Comparison of ENCODE assay signal across 8 mouse cellular contexts in genomic region chr2:102867396-102868088, GRCm38 (mm10). TPM values are rescaled to one million over a fixed set of nuclear protein-coding genes. Genes with fewer than 3 reads are reported as not detected.
A peak's percentile ranks its signal among the peaks of the same experiment; 100 is the strongest.
DNase-seq lines count a peak whose midpoint lies in the region; ATAC-seq and TF ChIP-seq lines count a peak whose summit lies in the region.

No protein-coding gene starts in this region.

- peak; percentile 36 for DNase-seq in kidney, postnatal 0 days (ENCODE audit: low spot score)
- no peak for DNase-seq in kidney, adult 8-10 months
- peak; percentile 35 for DNase-seq in c-Kit-positive CD71-negative TER-119-negative erythroid progenitor cells, embryonic 14.5 days (ENCODE audit: low read depth)
- peak; percentile 21 for DNase-seq in stomach, postnatal 0 days (ENCODE audit: low spot score)
- DNase-seq in gastrocnemius, postnatal 4 days (ENCODE audit: low spot score in 2 of 2), result no peak
- no peak for DNase-seq in yolk sac, embryonic 10.5 days (ENCODE audit: low spot score)
- DNase-seq in layer of hippocampus, adult 18-20 months (ENCODE audit: low spot score in 2 of 2), result no peak

- no peak overlapping the region for H3K9ac ChIP-seq in kidney, postnatal 0 days (ENCODE audit: low read depth, low read length)
- peak overlapping the region; percentile 56 for H3K9ac ChIP-seq in liver, embryonic 12.5 days
- H3K9ac ChIP-seq in stomach, postnatal 0 days (ENCODE audit: low read length), result no peak overlapping the region

- TF ChIP-seq EP300 in stomach, postnatal 0 days (optimal IDR thresholded peaks at IDR 0.05), result no peak

- no peak for TF ChIP-seq CTCF in kidney, postnatal 0 days (IDR thresholded peaks at IDR 0.05; ENCODE audit: low read depth)
- no peak for TF ChIP-seq CTCF in stomach, postnatal 0 days (IDR thresholded peaks at IDR 0.05; ENCODE audit: low read depth)

- no peak for ATAC-seq in kidney, postnatal 0 days (replicated peaks; ENCODE audit: low FRiP score, low read depth)
- ATAC-seq in liver, embryonic 12.5 days, result peak; percentile 74
- no peak for ATAC-seq in stomach, postnatal 0 days (ENCODE audit: low FRiP score, low TSS enrichment)

- H3K9me3 ChIP-seq in kidney, postnatal 0 days (replicated peaks; ENCODE audit: low read length), result no peaks in the 10 kb centered on the region
- H3K9me3 ChIP-seq in liver, embryonic 12.5 days (replicated peaks), result no peaks in the 10 kb centered on the region
- H3K9me3 ChIP-seq in stomach, postnatal 0 days (ENCODE audit: control insufficient read depth, low read length), result no peaks in the 10 kb centered on the region

- H3K4me3 ChIP-seq in kidney, postnatal 0 days (replicated peaks; ENCODE audit: low read depth, low read length), result no peak overlapping the region
- H3K4me3 ChIP-seq in liver, embryonic 12.5 days, result peak overlapping the region; percentile 32
- H3K4me3 ChIP-seq in stomach, postnatal 0 days (ENCODE audit: low read depth, low read length), result no peak overlapping the region

- H3K4me2 ChIP-seq in kidney, postnatal 0 days (ENCODE audit: low read length), result no peak overlapping the region
- peak overlapping the region; percentile 67 for H3K4me2 ChIP-seq in liver, embryonic 12.5 days
- H3K4me2 ChIP-seq in stomach, postnatal 0 days (replicated peaks; ENCODE audit: low read depth), result no peak overlapping the region

- 47% methylated on average over 6 of the region's 6 CpGs for WGBS in kidney, postnatal 0 days
- 5% methylated on average over 6 of the region's 6 CpGs for WGBS in liver, embryonic 12.5 days (ENCODE audit: insufficient replicate concordance)
- 53% methylated on average over 6 of the region's 6 CpGs for WGBS in stomach, postnatal 0 days

- no peaks in the 10 kb centered on the region for H3K36me3 ChIP-seq in kidney, postnatal 0 days (ENCODE audit: insufficient read depth, low read length)
- H3K36me3 ChIP-seq in liver, embryonic 12.5 days, result peaks cover 12% of the 10 kb centered on the region
- H3K36me3 ChIP-seq in stomach, postnatal 0 days (ENCODE audit: control insufficient read depth, insufficient read depth, low read length), result no peaks in the 10 kb centered on the region

- no peaks in the 10 kb centered on the region for H3K27me3 ChIP-seq in kidney, postnatal 0 days (ENCODE audit: insufficient read depth, low read length)
- no peaks in the 10 kb centered on the region for H3K27me3 ChIP-seq in liver, embryonic 12.5 days (replicated peaks)
- H3K27me3 ChIP-seq in stomach, postnatal 0 days (ENCODE audit: control insufficient read depth, insufficient read depth, low read length), result no peaks in the 10 kb centered on the region

- H3K4me1 ChIP-seq in kidney, postnatal 0 days (replicated peaks; ENCODE audit: insufficient read depth, low read length), result no peaks in the 10 kb centered on the region
- H3K4me1 ChIP-seq in liver, embryonic 12.5 days, result peaks cover 70% of the 10 kb centered on the region
- 0 out of 2 replicates have a peak, but pooled peaks cover 3% of the 10 kb centered on the region for H3K4me1 ChIP-seq in stomach, postnatal 0 days (replicated peaks; ENCODE audit: control insufficient read depth, insufficient read depth)

- no peak overlapping the region for H3K27ac ChIP-seq in kidney, postnatal 0 days
- peak overlapping the region; percentile 86 for H3K27ac ChIP-seq in liver, embryonic 12.5 days
- no peak overlapping the region for H3K27ac ChIP-seq in stomach, postnatal 0 days (replicated peaks)

RNA-seq across cellular contexts. Expression of gene Cd44, which starts 33.9 kb away (rescaled TPM):
- polyA plus RNA-seq in kidney, postnatal 0 days (2015; fragmentation: Nextera tagmentation; extraction: Ambion mirVana), result 4.0 and 4.4 TPM in 2 replicates
- 17.8 and 18.6 TPM in 2 replicates for polyA plus RNA-seq in liver, embryonic 12.5 days (2016; fragmentation: Nextera tagmentation; extraction: Ambion mirVana)
- 27.5 and 27.7 TPM in 2 replicates for polyA plus RNA-seq in stomach, postnatal 0 days (2015; fragmentation: Nextera tagmentation; extraction: Ambion mirVana)
- total RNA-seq in gastrocnemius, postnatal 4 days (2021), result 10 to 100 TPM; 79.5 to 80.3 TPM
- 1 to 10 TPM; 3.5 to 4.0 TPM for total RNA-seq in layer of hippocampus, adult 18-20 months (2021)

Comparison
In these comparisons a context has a peak if more than half of its experiments do, and no peak if none do; other contexts are left out.
1. DNase-seq: peak in kidney, postnatal 0 days (single experiment), c-Kit-positive CD71-negative TER-119-negative erythroid progenitor cells, embryonic 14.5 days (single experiment) and stomach, postnatal 0 days (single experiment); none in kidney, adult 8-10 months (0 of 2), gastrocnemius, postnatal 4 days (0 of 2), yolk sac, embryonic 10.5 days (single experiment) and layer of hippocampus, adult 18-20 months (0 of 2).